Mouse (Mus musculus) CH12.LX (cell line): ENCODE results near the gene Tead1. TPM values are rescaled to one million over a fixed set of nuclear protein-coding genes. Genes with fewer than 3 reads are reported as not detected.

ENCODE experiments used
- DNase-seq: peaks from one replicate; pipeline ENCODE4 v3.0.0-alpha.2; 2013; ENCODE audit errors: extremely low read depth
- H3K27ac ChIP-seq: 2 replicates; pipeline ENCODE4 v1.5.1; 2012; ENCODE audit warnings: low read depth, mild to moderate bottlenecking, control low read depth, moderate library complexity; ENCODE audit not compliant: insufficient read depth
- H3K27me3 ChIP-seq: replicated peaks from 2 replicates; pipeline ENCODE3; 2012; ENCODE audit warnings: inconsistent platforms
- H3K36me3 ChIP-seq, 2 experiments: replicated peaks in 1 of 2; 2 replicates each; pipeline versions ENCODE3 to v1.6.1; 2012; ENCODE audit warnings: inconsistent platforms in 1 of 2, low read length in 1 of 2, mild to moderate bottlenecking in 1 of 2, mixed read lengths in 1 of 2, moderate library complexity in 1 of 2; ENCODE audit not compliant: control insufficient read depth in 1 of 2, insufficient read depth in 1 of 2
- H3K4me1 ChIP-seq, 2 experiments: 2 replicates each; pipeline ENCODE4 v1.6.1; 2012; ENCODE audit warnings: inconsistent platforms in 1 of 2, moderate library complexity in 1 of 2; ENCODE audit not compliant: insufficient read depth in 2 of 2, control insufficient read depth in 1 of 2
- H3K4me2 ChIP-seq: 2 replicates; pipeline ENCODE4 v1.6.1; 2012; ENCODE audit warnings: low read depth, mild to moderate bottlenecking, control low read depth; ENCODE audit not compliant: poor library complexity, insufficient read depth, severe bottlenecking
- H3K4me3 ChIP-seq, 3 experiments: fragments of 150-350 bp in 1 of 3; sonication (generic) in 1 of 3; replicated peaks in 1 of 3; 2 replicates each; pipeline versions ENCODE3 to v1.5.1; 2011 to 2012; ENCODE audit warnings: low read depth in 2 of 3, low read length in 2 of 3, mild to moderate bottlenecking in 2 of 3, moderate library complexity in 2 of 3, control low read depth in 1 of 3, improper control_type of control experiment in 1 of 3, inconsistent platforms in 1 of 3, mixed read lengths in 1 of 3; ENCODE audit not compliant: poor library complexity in 1 of 3
- H3K79me2 ChIP-seq: replicated peaks from 2 replicates; pipeline ENCODE4 v1.6.1; 2012; ENCODE audit warnings: mild to moderate bottlenecking, moderate library complexity; ENCODE audit not compliant: control insufficient read depth, poor library complexity, insufficient read depth, severe bottlenecking; ENCODE audit errors: extremely low read depth
- H3K9ac ChIP-seq: 2 replicates; pipeline ENCODE4 v1.6.1; 2012; ENCODE audit warnings: low read depth, mild to moderate bottlenecking, control low read depth, moderate library complexity; ENCODE audit not compliant: insufficient read depth
- H3K9me3 ChIP-seq: replicated peaks from 2 replicates; pipeline ENCODE3; 2012; ENCODE audit warnings: low read length, inconsistent platforms, mixed read lengths
- CHD1 ChIP-seq: IDR thresholded peaks from 2 replicates; pipeline ENCODE4 v1.6.1; 2012; ENCODE audit warnings: low read depth, low read length, improper control_type of control experiment, inconsistent platforms
- CHD2 ChIP-seq: IDR thresholded peaks from 2 replicates; pipeline ENCODE4 v1.6.1; 2011; ENCODE audit warnings: low read length, improper control_type of control experiment
- E2F4 ChIP-seq: IDR thresholded peaks from 2 replicates; pipeline ENCODE4 v1.6.1; 2011; ENCODE audit warnings: low read depth, low read length, improper control_type of control experiment; ENCODE audit not compliant: insufficient replicate concordance
- EP300 ChIP-seq: IDR thresholded peaks from 2 replicates; pipeline ENCODE4 v1.6.1; 2011; ENCODE audit warnings: low read length, improper control_type of control experiment
- ETS1 ChIP-seq: conservative IDR thresholded peaks from 2 replicates; pipeline ENCODE4 v1.6.1; 2012; ENCODE audit warnings: low read depth, mild to moderate bottlenecking, inconsistent platforms, low read length, improper control_type of control experiment, moderate library complexity
- HCFC1 ChIP-seq: IDR thresholded peaks from 2 replicates; pipeline ENCODE4 v1.6.1; 2012; ENCODE audit warnings: low read depth, mild to moderate bottlenecking, inconsistent platforms, low read length, improper control_type of control experiment
- IRF4 ChIP-seq: IDR thresholded peaks from 2 replicates; pipeline ENCODE4 v1.6.1; 2014; ENCODE audit warnings: low read depth, mild to moderate bottlenecking, inconsistent platforms, low read length, improper control_type of control experiment
- KAT2A ChIP-seq: IDR thresholded peaks from 2 replicates; pipeline ENCODE4 v1.6.1; 2012; ENCODE audit warnings: low read length, improper control_type of control experiment, inconsistent platforms; ENCODE audit not compliant: insufficient replicate concordance
- MAZ ChIP-seq: IDR thresholded peaks from 2 replicates; pipeline ENCODE4 v1.6.1; 2012; ENCODE audit warnings: low read depth, mild to moderate bottlenecking, inconsistent platforms, low read length, improper control_type of control experiment, moderate library complexity
- MXI1 ChIP-seq: IDR thresholded peaks from 2 replicates; pipeline ENCODE4 v1.6.1; 2011; ENCODE audit warnings: mild to moderate bottlenecking, low read depth, low read length, improper control_type of control experiment
- MYC ChIP-seq: IDR thresholded peaks from 2 replicates; pipeline ENCODE4 v1.6.1; 2011; ENCODE audit warnings: low read depth, mild to moderate bottlenecking, improper control_type of control experiment, low read length
- NELFE ChIP-seq: IDR thresholded peaks from 2 replicates; pipeline ENCODE4 v1.6.1; 2011; ENCODE audit warnings: low read depth, low read length, improper control_type of control experiment
- RAD21 ChIP-seq: IDR thresholded peaks from 2 replicates; pipeline ENCODE4 v1.6.1; 2011; ENCODE audit warnings: low read depth, mild to moderate bottlenecking, low read length, improper control_type of control experiment, moderate library complexity
- RCOR1 ChIP-seq: conservative IDR thresholded peaks from 2 replicates; pipeline ENCODE4 v1.6.1; 2012; ENCODE audit warnings: low read depth, mild to moderate bottlenecking, inconsistent platforms, low read length, improper control_type of control experiment
- SIN3A ChIP-seq: IDR thresholded peaks from 2 replicates; pipeline ENCODE4 v1.6.1; 2012; ENCODE audit warnings: low read length, improper control_type of control experiment, inconsistent platforms
- SMC3 ChIP-seq: IDR thresholded peaks from 2 replicates; pipeline ENCODE4 v1.6.1; 2011; ENCODE audit warnings: low read depth, low read length, improper control_type of control experiment
- TBP ChIP-seq: conservative IDR thresholded peaks from 2 replicates; pipeline ENCODE4 v1.6.1; 2011; ENCODE audit warnings: low read depth, low read length, improper control_type of control experiment
- UBTF ChIP-seq: IDR thresholded peaks from 2 replicates; pipeline ENCODE4 v1.6.1; 2012; ENCODE audit warnings: low read depth, mild to moderate bottlenecking, inconsistent platforms, low read length, improper control_type of control experiment, moderate library complexity
- USF1 ChIP-seq: IDR thresholded peaks from 2 replicates; pipeline ENCODE4 v1.6.1; 2014; ENCODE audit warnings: low read depth, mild to moderate bottlenecking, inconsistent platforms, low read length, improper control_type of control experiment
- USF2 ChIP-seq: conservative IDR thresholded peaks from 2 replicates; pipeline ENCODE4 v1.6.1; 2011; ENCODE audit warnings: low read depth, low read length, improper control_type of control experiment
- ZKSCAN1 ChIP-seq: IDR thresholded peaks from 2 replicates; pipeline ENCODE4 v1.6.1; 2012; ENCODE audit warnings: low read depth, inconsistent platforms, low read length, improper control_type of control experiment, borderline replicate concordance
- ZMIZ1 ChIP-seq: IDR thresholded peaks from 2 replicates; pipeline ENCODE4 v1.6.1; 2012; ENCODE audit warnings: low read depth, mild to moderate bottlenecking, inconsistent platforms, low read length, improper control_type of control experiment
- ZNF384 ChIP-seq: IDR thresholded peaks from 2 replicates; pipeline ENCODE4 v1.6.1; 2012; ENCODE audit warnings: low read depth, low read length, improper control_type of control experiment, inconsistent platforms
- dilution Hi-C: fragments of 300-500 bp; cut with MboI; formaldehyde crosslinking; loops from 2 replicates; pipeline ENCODE4 v1.14.3; 2020; ENCODE audit warnings: low sequenced_read_pairs; ENCODE audit not compliant: extremely low pct_unique_long_range_greater_than_20kb, extremely low pct_ligation_motif_present
- in situ Hi-C: fragments of 300-500 bp; cut with MboI; formaldehyde crosslinking; loops from 3 replicates; pipeline ENCODE4 v1.14.3; 2019; ENCODE audit warnings: low sequenced_read_pairs, low pct_ligation_motif_present, low pct_unique_long_range_greater_than_20kb, mixed read lengths
- polyA plus RNA-seq: library from polyadenylated mRNA; unstranded; fragments of >175 nt; gene quantifications from 2 replicates; pipeline ENCODE4 v1.2.1, GENCODE M21; 2012; ENCODE audit warnings: low read depth; ENCODE audit not compliant: insufficient read length
- total RNA-seq, 2 experiments: library from RNA; depleted of rRNA; stranded (reverse); fragments of 300-350 nt in 1 of 2; fragments of >200 nt in 1 of 2; gene quantifications; 2 replicates each; pipeline ENCODE4 v1.2.3; 2012 to 2014

The Tead1 gene
- total and polyA plus RNA-seq, 3 experiments = not detected

- H3K27ac ChIP-seq = no peak overlapping the region
- dilution Hi-C loops = no loop called here
- H3K27me3 ChIP-seq = no peaks in the 10 kb centered on the region
- DNase-seq = no peak
- in situ Hi-C loops = no loop called here
- no peak overlapping the region for H3K4me2 ChIP-seq
- TF ChIP-seq ETS1 (no peak), USF2 (no peak), CHD2 (no peak), IRF4 (no peak), EP300 (no peak), NELFE (no peak), ZMIZ1 (no peak), E2F4 (no peak), RAD21 (no peak), CHD1 (no peak), RCOR1 (no peak)
- H3K79me2 ChIP-seq = no peaks in the 10 kb centered on the region
- no peak overlapping the region for H3K9ac ChIP-seq
- no peak overlapping the region for H3K4me3 ChIP-seq
- H3K9me3 ChIP-seq = no peaks in the 10 kb centered on the region
- H3K36me3 ChIP-seq = no peaks in the 10 kb centered on the region
- no peaks in the 10 kb centered on the region for H3K4me1 ChIP-seq
These were observed 258.0 kb downstream of the Tead1 start for GRCm38 (mm10) chr7:112937089-112937488.

- TF ChIP-seq ZKSCAN1 (no peak), RAD21 (no peak), UBTF (no peak), EP300 (no peak), ZNF384 (no peak), MAZ (no peak), SIN3A (no peak), HCFC1 (no peak), ZMIZ1 (no peak), USF1 (no peak), RCOR1 (no peak), KAT2A (no peak), TBP (no peak), MXI1 (no peak), MYC (no peak), E2F4 (no peak), SMC3 (no peak), CHD2 (no peak)
- 0 out of 4 replicates have a peak, but pooled peaks cover 0 to 2% of the 10 kb centered on the region in 2 experiments for H3K4me1 ChIP-seq
- H3K9me3 ChIP-seq = no peaks in the 10 kb centered on the region
- no peak overlapping the region for H3K4me2 ChIP-seq
- H3K79me2 ChIP-seq = no peaks in the 10 kb centered on the region
- H3K27me3 ChIP-seq = no peaks in the 10 kb centered on the region
- dilution Hi-C loops (no loop called here), in situ Hi-C loops (no loop called here)
- H3K36me3 ChIP-seq = no peaks in the 10 kb centered on the region
- no peak for DNase-seq
- no peak overlapping the region for H3K9ac ChIP-seq
- H3K27ac ChIP-seq = no peak overlapping the region
- H3K4me3 ChIP-seq = no peak overlapping the region
These were observed 259.8 kb downstream of the Tead1 start for GRCm38 (mm10) chr7:112938959-112939358.
